ENCODE assay signal across 8 mouse cellular contexts in genomic region chr6:3182889-3183818, GRCm38 (mm10).
DNase-seq lines count a peak whose midpoint lies in the region; ATAC-seq and TF ChIP-seq lines count a peak whose summit lies in the region.

No protein-coding gene starts in this region.

- no peaks in the 10 kb centered on the region for H3K36me3 ChIP-seq in forebrain, embryonic 16.5 days (ENCODE audit: control insufficient read depth, insufficient read depth)
- H3K36me3 ChIP-seq in hindbrain, embryonic 11.5 days (ENCODE audit: control insufficient read depth, insufficient read depth, low read length) = no peaks in the 10 kb centered on the region
- no peaks in the 10 kb centered on the region for H3K36me3 ChIP-seq in limb, embryonic 12.5 days
- H3K36me3 ChIP-seq in midbrain, embryonic 11.5 days (ENCODE audit: control insufficient read depth, insufficient read depth, low read length) = no peaks in the 10 kb centered on the region
- H3K36me3 ChIP-seq in splenic B cell, adult 2 months (ENCODE audit: control insufficient read depth, insufficient read depth, low read length, poor library complexity, severe bottlenecking) = no peaks in the 10 kb centered on the region

- peak overlapping the region; percentile 3; the same call in 1 of the 2 replicates for H3K4me2 ChIP-seq in forebrain, embryonic 16.5 days (ENCODE audit: low read length)
- peak overlapping the region; percentile 15 for H3K4me2 ChIP-seq in hindbrain, embryonic 11.5 days (replicated peaks; ENCODE audit: low read depth, low read length)
- H3K4me2 ChIP-seq in limb, embryonic 12.5 days = peak overlapping the region; percentile 25
- peak overlapping the region; percentile 7; the same call in 1 of the 2 replicates for H3K4me2 ChIP-seq in midbrain, embryonic 11.5 days

- 51% methylated on average over 33 of the region's 33 CpGs for WGBS in cerebellum, adult 2 months
- 48% methylated on average over 33 of the region's 33 CpGs for WGBS in forebrain, embryonic 16.5 days
- 42% methylated on average over 33 of the region's 33 CpGs for WGBS in hindbrain, embryonic 11.5 days
- 42% methylated on average over 33 of the region's 33 CpGs for WGBS in limb, embryonic 12.5 days
- 46% methylated on average over 33 of the region's 33 CpGs for WGBS in midbrain, embryonic 11.5 days

- no peak overlapping the region for H3K27ac ChIP-seq in cerebellum, adult 2 months (ENCODE audit: insufficient read depth, low read length)
- H3K27ac ChIP-seq in forebrain, embryonic 16.5 days (ENCODE audit: low read length) = no peak overlapping the region
- H3K27ac ChIP-seq in hindbrain, embryonic 11.5 days (ENCODE audit: low read depth, low read length) = no peak overlapping the region
- H3K27ac ChIP-seq in limb, embryonic 12.5 days = no peak overlapping the region
- H3K27ac ChIP-seq in midbrain, embryonic 11.5 days (ENCODE audit: low read depth, low read length) = no peak overlapping the region

- peak overlapping the region; percentile 19 for H3K4me3 ChIP-seq in cerebellum, adult 2 months (replicated peaks; ENCODE audit: insufficient read depth, low read depth, low read length)
- peak overlapping the region; percentile 2; the same call in 1 of the 2 replicates for H3K4me3 ChIP-seq in forebrain, embryonic 16.5 days (replicated peaks; ENCODE audit: low read length)
- H3K4me3 ChIP-seq in hindbrain, embryonic 11.5 days (ENCODE audit: low read depth, low read length) = peak overlapping the region; percentile 5; the same call in 1 of the 2 replicates
- H3K4me3 ChIP-seq in limb, embryonic 12.5 days (replicated peaks) = peak overlapping the region; percentile 16
- no peak overlapping the region; the same call in 1 of the 2 replicates for H3K4me3 ChIP-seq in midbrain, embryonic 11.5 days (ENCODE audit: low read depth, low read length)

- peak; percentile 16; the same call in 1 of the 2 replicates for ATAC-seq in frontal cortex, adult (ENCODE audit: low TSS enrichment)
- peak; percentile 71 for ATAC-seq in forebrain, embryonic 16.5 days
- peak; percentile 86 for ATAC-seq in hindbrain, embryonic 11.5 days (ENCODE audit: low FRiP score)
- ATAC-seq in limb, embryonic 12.5 days (ENCODE audit: insufficient number of reproducible peaks, insufficient read depth, low FRiP score, low TSS enrichment, low read depth) = peak; percentile 85
- peak; percentile 84 for ATAC-seq in midbrain, embryonic 11.5 days (ENCODE audit: low FRiP score)

- no peaks in the 10 kb centered on the region for H3K4me1 ChIP-seq in cerebellum, adult 2 months (ENCODE audit: control insufficient read depth, insufficient read depth, low read length)
- H3K4me1 ChIP-seq in forebrain, embryonic 16.5 days (replicated peaks; ENCODE audit: control insufficient read depth, insufficient read depth, low read length) = no peaks in the 10 kb centered on the region
- H3K4me1 ChIP-seq in hindbrain, embryonic 11.5 days (replicated peaks; ENCODE audit: control insufficient read depth, insufficient read depth, low read length) = no peaks in the 10 kb centered on the region
- no peaks in the 10 kb centered on the region for H3K4me1 ChIP-seq in limb, embryonic 12.5 days (replicated peaks)
- H3K4me1 ChIP-seq in midbrain, embryonic 11.5 days (ENCODE audit: control insufficient read depth, insufficient read depth, low read length) = no peaks in the 10 kb centered on the region

- DNase-seq in frontal cortex, postnatal 36 days (ENCODE audit: low spot score in 2 of 2) = no peak
- peak; percentile 23 to 33 for DNase-seq in cerebellum, adult 2 months
- peak; percentile 17 for DNase-seq in hindbrain, embryonic 11.5 days (ENCODE audit: low spot score)
- peak; percentile 81 for DNase-seq in midbrain, embryonic 11.5 days (ENCODE audit: low spot score, missing footprints)
- DNase-seq in splenic B cell, adult 2 months (ENCODE audit: low read depth, low spot score) = peak; percentile 44

- TF ChIP-seq POLR2A in cerebellum, adult 2 months (IDR thresholded peaks at IDR 0.05; ENCODE audit: borderline replicate concordance, insufficient read depth, low read length) = no peak

- H3K27me3 ChIP-seq in cerebellum, adult 2 months (ENCODE audit: control insufficient read depth, insufficient read depth, low read length) = no peaks in the 10 kb centered on the region
- H3K27me3 ChIP-seq in forebrain, embryonic 16.5 days (replicated peaks; ENCODE audit: control insufficient read depth, insufficient read depth, low read length) = no peaks in the 10 kb centered on the region
- H3K27me3 ChIP-seq in hindbrain, embryonic 11.5 days (ENCODE audit: control insufficient read depth, insufficient read depth, low read length) = no peaks in the 10 kb centered on the region
- H3K27me3 ChIP-seq in limb, embryonic 12.5 days = peaks cover 8% of the 10 kb centered on the region
- no peaks in the 10 kb centered on the region for H3K27me3 ChIP-seq in midbrain, embryonic 11.5 days (ENCODE audit: control insufficient read depth, insufficient read depth, low read length)
- H3K27me3 ChIP-seq in splenic B cell, adult 2 months (ENCODE audit: control insufficient read depth, insufficient read depth, low read length, poor library complexity, severe bottlenecking) = no peaks in the 10 kb centered on the region

- H3K9me3 ChIP-seq in forebrain, embryonic 16.5 days (ENCODE audit: control insufficient read depth, low read length) = peaks cover 17% of the 10 kb centered on the region
- peaks cover 18% of the 10 kb centered on the region for H3K9me3 ChIP-seq in hindbrain, embryonic 11.5 days (ENCODE audit: control insufficient read depth, low read length)
- peaks cover 20% of the 10 kb centered on the region for H3K9me3 ChIP-seq in limb, embryonic 12.5 days
- H3K9me3 ChIP-seq in midbrain, embryonic 11.5 days (ENCODE audit: control insufficient read depth, low read length) = peaks cover 17% of the 10 kb centered on the region

- no peak overlapping the region for H3K9ac ChIP-seq in forebrain, embryonic 16.5 days (replicated peaks; ENCODE audit: low read depth, low read length)
- H3K9ac ChIP-seq in hindbrain, embryonic 11.5 days (ENCODE audit: low read depth, low read length) = no peak overlapping the region
- H3K9ac ChIP-seq in limb, embryonic 12.5 days (replicated peaks) = no peak overlapping the region
- no peak overlapping the region for H3K9ac ChIP-seq in midbrain, embryonic 11.5 days (ENCODE audit: low read length)

- TF ChIP-seq CTCF in cerebellum, adult 2 months (IDR thresholded peaks at IDR 0.05; ENCODE audit: borderline replicate concordance, insufficient read depth, low read depth, low read length) = no peak

Comparison
In these comparisons a context has a peak if more than half of its experiments do, and no peak if none do; other contexts are left out.
1. ATAC-seq: peak in every context shown above with its lines; median percentile 86 in hindbrain, embryonic 11.5 days; 85 in limb, embryonic 12.5 days; 84 in midbrain, embryonic 11.5 days; 71 in forebrain, embryonic 16.5 days; 16 in frontal cortex, adult.
2. DNase-seq: peak in cerebellum, adult 2 months (2 of 2), hindbrain, embryonic 11.5 days (single experiment), midbrain, embryonic 11.5 days (single experiment) and splenic B cell, adult 2 months (single experiment); none in frontal cortex, postnatal 36 days (0 of 2).
3. Peak in every context shown above with its lines, with median percentiles within 50 percentile points of each other: H3K4me2 ChIP-seq.